Mouse (Mus musculus) heart, postnatal 0 days (tissue): ENCODE results near the gene Scfd2.

ENCODE experiments used
- CTCF ChIP-seq: IDR thresholded peaks from 2 replicates; pipeline ENCODE4 v1.5.1; 2016; ENCODE audit warnings: antibody characterized with exemption, control low read depth, low read depth
- EP300 ChIP-seq: IDR thresholded peaks from 2 replicates; pipeline ENCODE4 v1.6.1; 2016; ENCODE audit warnings: antibody characterized with exemption, low read depth

- no peak for TF ChIP-seq CTCF
- no peak for TF ChIP-seq EP300
These were observed 219.7 kb downstream of the Scfd2 start for GRCm38 (mm10) chr5:74311865-74312264.
